In genomic region chr10:60066524-60066923, GRCm38 (mm10) we compare ENCODE assay signal across 8 mouse cellular contexts. TPM values are rescaled to one million over a fixed set of nuclear protein-coding genes. Genes with fewer than 3 reads are reported as not detected.
DNase-seq lines count a peak whose midpoint lies in the region; TF ChIP-seq lines count a peak whose summit lies in the region.

No protein-coding gene starts in this region.

- DNase-seq in gastrocnemius, adult 2 months = no peak
- no peak for DNase-seq in gastrocnemius, postnatal 25 days
- peak; percentile 56 for DNase-seq in 416B (ENCODE audit: low read depth)
- peak; percentile 65 for DNase-seq in NIH3T3 (ENCODE audit: low read depth)
- peak; percentile 47 for DNase-seq in embryonic facial prominence, embryonic 10.5 days (ENCODE audit: low spot score)
- peak; percentile 31 to 44 for DNase-seq in kidney, postnatal 4 days
- peak; percentile 71 for DNase-seq in naive thymus-derived CD4-positive, alpha-beta T cell, adult 2 months (ENCODE audit: low read depth)
- DNase-seq in ovary, postnatal 36 days (ENCODE audit: low spot score) = no peak

- intact Hi-C loops in gastrocnemius, adult 2 months (cut with DNase I) = loop anchor here (1.0 to 5.0 kb wide), 2 partner anchors 59 to 173 kb away; no protein-coding TSS in a partner anchor

- TF ChIP-seq CTCF in gastrocnemius, adult 2 months (IDR thresholded peaks at IDR 0.05) = peak; percentile 79

- H3K27ac ChIP-seq in gastrocnemius, adult 2 months = no peak overlapping the region
- H3K27ac ChIP-seq in embryonic facial prominence, embryonic 10.5 days (replicated peaks) = no peak overlapping the region

- no peaks in the 10 kb centered on the region for H3K27me3 ChIP-seq in embryonic facial prominence, embryonic 10.5 days (replicated peaks; ENCODE audit: low read depth, poor library complexity, severe bottlenecking)

- peaks cover 12% of the 10 kb centered on the region; the same call in 1 of the 2 replicates for H3K36me3 ChIP-seq in embryonic facial prominence, embryonic 10.5 days (replicated peaks)

- H3K4me3 ChIP-seq in gastrocnemius, adult 2 months = no peak overlapping the region
- no peak overlapping the region for H3K4me3 ChIP-seq in embryonic facial prominence, embryonic 10.5 days

- WGBS in embryonic facial prominence, embryonic 10.5 days = 78% methylated on average over 3 of the region's 3 CpGs

- H3K4me1 ChIP-seq in embryonic facial prominence, embryonic 10.5 days = no peaks in the 10 kb centered on the region

- no peaks in the 10 kb centered on the region for H3K9me3 ChIP-seq in embryonic facial prominence, embryonic 10.5 days

RNA-seq across cellular contexts. Expression of gene Spock2, which starts 39.5 kb away (rescaled TPM):
- total RNA-seq in gastrocnemius, adult 2 months (2021) = 1 to 10 TPM; 6.1 to 6.5 TPM
- total RNA-seq in gastrocnemius, postnatal 25 days (2021) = 1 to 10 TPM; 4.7 to 5.7 TPM
- polyA plus RNA-seq in embryonic facial prominence, embryonic 10.5 days (2016; fragmentation: Nextera tagmentation; extraction: Ambion mirVana) = 8.6 and 8.9 TPM in 2 replicates

Comparison
In these comparisons a context has a peak if more than half of its experiments do, and no peak if none do; other contexts are left out.
1. DNase-seq: peak in 416B (single experiment), NIH3T3 (single experiment), embryonic facial prominence, embryonic 10.5 days (single experiment), kidney, postnatal 4 days (2 of 2) and naive thymus-derived CD4-positive, alpha-beta T cell, adult 2 months (single experiment); none in gastrocnemius, adult 2 months (single experiment), gastrocnemius, postnatal 25 days (single experiment) and ovary, postnatal 36 days (single experiment).